Mouse (Mus musculus) hindbrain, embryonic 15.5 days (tissue): ENCODE results near the gene Mfap4. TPM values are rescaled to one million over a fixed set of nuclear protein-coding genes. Genes with fewer than 3 reads are reported as not detected.

Source experiments
- ATAC-seq: fragments of 200-750 bp; cut with Nextera tagmentation; 2 replicates; pipeline ENCODE4 v1.8.0; 2017; ENCODE audit warnings: low read depth, moderate number of reproducible peaks, moderate TSS enrichment; ENCODE audit not compliant: low FRiP score
- H3K27ac ChIP-seq: fragments of 300-500 bp; sonication (generic); replicated peaks from 2 replicates; pipeline ENCODE4 v1.5.1; 2015; ENCODE audit warnings: mild to moderate bottlenecking, inconsistent platforms
- H3K27me3 ChIP-seq: fragments of 300-500 bp; sonication (generic); 2 replicates; pipeline ENCODE4 v1.6.1; 2015; ENCODE audit warnings: control low read depth, inconsistent platforms
- H3K36me3 ChIP-seq: fragments of 300-500 bp; sonication (generic); 2 replicates; pipeline ENCODE4 v1.6.1; 2015; ENCODE audit warnings: control low read depth, inconsistent platforms
- H3K4me1 ChIP-seq: fragments of 300-500 bp; sonication (generic); replicated peaks from 2 replicates; pipeline ENCODE4 v1.6.1; 2015; ENCODE audit warnings: control low read depth, inconsistent platforms
- H3K4me2 ChIP-seq: fragments of 300-500 bp; sonication (generic); 2 replicates; pipeline ENCODE4 v1.6.1; 2015; ENCODE audit warnings: moderate library complexity, mild to moderate bottlenecking, inconsistent platforms
- H3K4me3 ChIP-seq: fragments of 300-500 bp; sonication (generic); 2 replicates; pipeline ENCODE4 v1.5.1; 2015; ENCODE audit warnings: mild to moderate bottlenecking, inconsistent platforms
- H3K9ac ChIP-seq: fragments of 300-500 bp; sonication (generic); 2 replicates; pipeline ENCODE4 v1.6.1; 2015; ENCODE audit warnings: inconsistent platforms
- H3K9me3 ChIP-seq: fragments of 300-500 bp; sonication (generic); 2 replicates; pipeline ENCODE4 v1.6.1; 2016; ENCODE audit warnings: control low read depth, inconsistent platforms
- WGBS: fragments of 180-500 bp; shearing (Covaris S2); methylation state at CpG from one replicate; pipeline ENCODE4 v1.1.7; 2015; 5-methylcytosine and 5-hydroxymethylcytosine counted together
- polyA plus RNA-seq: library from polyadenylated mRNA; unstranded; fragments of >200 nt; fragmentation: Nextera tagmentation; extraction: Ambion mirVana; gene quantifications from 2 replicates; pipeline ENCODE4 v1.2.1, GENCODE M21; 2015

Mfap4 gene
- polyA plus RNA-seq, 1 experiment from 2014 or later, result 49.7 TPM

GRCm38 (mm10) chr11:61495528-61495927 lies 10.3 kb downstream of the Mfap4 start:
- H3K9ac ChIP-seq, result no peak overlapping the region
- 86% methylated on average over 2 of the region's 2 CpGs for WGBS
- no peak for ATAC-seq
- no peak overlapping the region for H3K4me3 ChIP-seq
- peaks cover 16% of the 10 kb centered on the region; the same call in 1 of the 2 replicates for H3K36me3 ChIP-seq
- H3K4me2 ChIP-seq, result no peak overlapping the region
- H3K27me3 ChIP-seq, result no peaks in the 10 kb centered on the region
- H3K9me3 ChIP-seq, result no peaks in the 10 kb centered on the region
- H3K27ac ChIP-seq, result no peak overlapping the region
- H3K4me1 ChIP-seq, result peaks cover 21% of the 10 kb centered on the region

- Histone ChIP-seq H3K27me3 (no peaks in the 10 kb centered on the region), H3K4me1 (peaks cover 15% of the 10 kb centered on the region), H3K9me3 (no peaks in the 10 kb centered on the region), H3K4me3 (no peak overlapping the region), H3K4me2 (no peak overlapping the region), H3K36me3 (no peaks in the 10 kb centered on the region), H3K9ac (no peak overlapping the region), H3K27ac (no peak overlapping the region)
- ATAC-seq, result no peak
- WGBS, result 82% methylated on average over 1 of the region's 1 CpGs
Observed at GRCm38 (mm10) chr11:61497490-61497889, 12.3 kb downstream of the Mfap4 start.

- H3K4me3 ChIP-seq, result no peak overlapping the region
- 83% methylated on average over 6 of the region's 6 CpGs for WGBS
- H3K9me3 ChIP-seq, result no peaks in the 10 kb centered on the region
- H3K4me2 ChIP-seq, result no peak overlapping the region
- no peak for ATAC-seq
- H3K36me3 ChIP-seq, result no peaks in the 10 kb centered on the region
- H3K27ac ChIP-seq, result no peak overlapping the region
- peaks cover 11% of the 10 kb centered on the region for H3K4me1 ChIP-seq
- H3K27me3 ChIP-seq, result no peaks in the 10 kb centered on the region
- no peak overlapping the region for H3K9ac ChIP-seq
Observed at GRCm38 (mm10) chr11:61498736-61499504, 13.7 kb downstream of the Mfap4 start.

GRCm38 (mm10) chr11:61503933-61504332 lies 18.7 kb downstream of the Mfap4 start:
- ATAC-seq, result no peak
- H3K4me2 ChIP-seq, result peak overlapping the region; percentile 65
- no peaks in the 10 kb centered on the region for H3K9me3 ChIP-seq
- H3K27me3 ChIP-seq, result no peaks in the 10 kb centered on the region
- H3K36me3 ChIP-seq, result no peaks in the 10 kb centered on the region
- no peak overlapping the region for H3K4me3 ChIP-seq
- peaks cover 24% of the 10 kb centered on the region for H3K4me1 ChIP-seq
- WGBS, result 70% methylated on average over 8 of the region's 8 CpGs
- peak overlapping the region; percentile 68; the same call in 1 of the 2 replicates for H3K9ac ChIP-seq
- H3K27ac ChIP-seq, result peak overlapping the region; percentile 94

- H3K36me3 ChIP-seq, result 0 out of 2 replicates have a peak, but pooled peaks cover 1% of the 10 kb centered on the region
- H3K27ac ChIP-seq, result peak within 1 kb of the TSS; percentile 94
- H3K27me3 ChIP-seq, result no peaks in the 10 kb centered on the region
- H3K4me3 ChIP-seq, result peak within 1 kb of the TSS; percentile 65
- peaks cover 24% of the 10 kb centered on the region for H3K4me1 ChIP-seq
- peak; percentile 95 for ATAC-seq
- WGBS, result 1% methylated on average over 39 of the region's 39 CpGs
- no peaks in the 10 kb centered on the region for H3K9me3 ChIP-seq
- peak within 1 kb of the TSS; percentile 65 for H3K4me2 ChIP-seq
- H3K9ac ChIP-seq, result peak within 1 kb of the TSS; percentile 68
Observed at GRCm38 (mm10) chr11:61504713-61505257, 19.6 kb downstream of the Mfap4 start, which contains the start of gene B9d1. Gene B9d1 (plus strand): TSS chr11:61505144.

- Histone ChIP-seq H3K4me3 (no peak overlapping the region), H3K9ac (no peak overlapping the region), H3K9me3 (no peaks in the 10 kb centered on the region), H3K4me2 (no peak overlapping the region), H3K27me3 (no peaks in the 10 kb centered on the region), H3K27ac (no peak overlapping the region), H3K36me3 (peaks cover 42% of the 10 kb centered on the region), H3K4me1 (no peaks in the 10 kb centered on the region)
- ATAC-seq, result no peak
- 38% methylated on average over 3 of the region's 3 CpGs for WGBS
Observed at GRCm38 (mm10) chr11:61514953-61515352, 29.7 kb downstream of the Mfap4 start.

- WGBS, result 88% methylated on average over 1 of the region's 1 CpGs
- H3K9ac ChIP-seq, result no peak overlapping the region
- H3K4me3 ChIP-seq, result no peak overlapping the region
Observed at GRCm38 (mm10) chr11:61517971-61518370, 32.7 kb downstream of the Mfap4 start.

GRCm38 (mm10) chr11:61518871-61519270 lies 33.6 kb downstream of the Mfap4 start:
- peaks cover 57% of the 10 kb centered on the region for H3K36me3 ChIP-seq
- H3K4me2 ChIP-seq, result no peak overlapping the region
- ATAC-seq, result no peak
- H3K4me3 ChIP-seq, result no peak overlapping the region
- H3K27me3 ChIP-seq, result no peaks in the 10 kb centered on the region
- 94% methylated on average over 3 of the region's 3 CpGs for WGBS
- no peaks in the 10 kb centered on the region for H3K9me3 ChIP-seq
- no peak overlapping the region for H3K9ac ChIP-seq
- no peaks in the 10 kb centered on the region for H3K4me1 ChIP-seq
- no peak overlapping the region for H3K27ac ChIP-seq

More at GRCm38 (mm10) chr11:61517971-61518370, 32.7 kb downstream of the Mfap4 start:
- Histone ChIP-seq H3K27me3 (no peaks in the 10 kb centered on the region), H3K9me3 (no peaks in the 10 kb centered on the region), H3K36me3 (peaks cover 57% of the 10 kb centered on the region), H3K27ac (no peak overlapping the region), H3K4me1 (no peaks in the 10 kb centered on the region), H3K4me2 (no peak overlapping the region)
- ATAC-seq, result no peak

GRCm38 (mm10) chr11:61519484-61520107 lies 34.4 kb downstream of the Mfap4 start:
- no peaks in the 10 kb centered on the region for H3K4me1 ChIP-seq
- no peak overlapping the region for H3K27ac ChIP-seq
- H3K36me3 ChIP-seq, result peaks cover 52% of the 10 kb centered on the region
- ATAC-seq, result no peak
- WGBS, result 93% methylated on average over 3 of the region's 3 CpGs
- no peak overlapping the region for H3K4me2 ChIP-seq
- no peak overlapping the region for H3K9ac ChIP-seq
- no peaks in the 10 kb centered on the region for H3K27me3 ChIP-seq
- H3K9me3 ChIP-seq, result no peaks in the 10 kb centered on the region
- H3K4me3 ChIP-seq, result no peak overlapping the region

GRCm38 (mm10) chr11:61526872-61527271 lies 41.6 kb downstream of the Mfap4 start:
- no peaks in the 10 kb centered on the region for H3K27me3 ChIP-seq
- H3K9me3 ChIP-seq, result no peaks in the 10 kb centered on the region
- no peak for ATAC-seq
- peaks cover 12% of the 10 kb centered on the region for H3K4me1 ChIP-seq
- H3K36me3 ChIP-seq, result 0 out of 2 replicates have a peak, but pooled peaks cover 6% of the 10 kb centered on the region
- H3K4me2 ChIP-seq, result no peak overlapping the region
- H3K4me3 ChIP-seq, result no peak overlapping the region
- 72% methylated on average over 1 of the region's 1 CpGs for WGBS
- H3K9ac ChIP-seq, result no peak overlapping the region
- no peak overlapping the region for H3K27ac ChIP-seq

- Histone ChIP-seq H3K36me3 (no peaks in the 10 kb centered on the region), H3K9me3 (no peaks in the 10 kb centered on the region), H3K27me3 (no peaks in the 10 kb centered on the region), H3K4me1 (peaks cover 12% of the 10 kb centered on the region), H3K27ac (peak overlapping the region; percentile 2), H3K4me3 (no peak overlapping the region), H3K9ac (no peak overlapping the region), H3K4me2 (no peak overlapping the region)
- peak; percentile 80 for ATAC-seq
- WGBS, result 13% methylated on average over 4 of the region's 4 CpGs
Observed at GRCm38 (mm10) chr11:61529268-61529713, 44.1 kb downstream of the Mfap4 start.

GRCm38 (mm10) chr11:61532820-61533219 lies 47.6 kb downstream of the Mfap4 start:
- Histone ChIP-seq H3K27me3 (no peaks in the 10 kb centered on the region), H3K4me2 (no peak overlapping the region), H3K4me3 (no peak overlapping the region), H3K9me3 (no peaks in the 10 kb centered on the region), H3K27ac (no peak overlapping the region), H3K9ac (no peak overlapping the region), H3K4me1 (peaks cover 12% of the 10 kb centered on the region), H3K36me3 (no peaks in the 10 kb centered on the region)
- 90% methylated on average over 2 of the region's 2 CpGs for WGBS
- no peak for ATAC-seq
